Mouse (Mus musculus): ENCODE results near the gene Dnajc19. TPM values are rescaled to one million over a fixed set of nuclear protein-coding genes. Genes with fewer than 3 reads are reported as not detected.

Gene Dnajc19
- polyA plus RNA-seq, 1 experiment from 2014 or later: 135 TPM

GRCm38 (mm10) chr3:34020382-34021258 lies 60.5 kb downstream of the Dnajc19 start:
- ATAC-seq (ENCODE audit: low FRiP score, low read depth): peak; percentile 71
- Histone ChIP-seq H3K4me2 (replicated peaks) (peak overlapping the region; percentile 75), H3K27ac (peak overlapping the region; percentile 95), H3K4me3 (peak overlapping the region; percentile 99), H3K9me3 (no peaks in the 10 kb centered on the region), H3K9ac (peak overlapping the region; percentile 99), H3K36me3 (no peaks in the 10 kb centered on the region), H3K4me1 (peaks cover 9% of the 10 kb centered on the region), H3K27me3 (replicated peaks) (no peaks in the 10 kb centered on the region)
- WGBS: under 1% methylated on average over 61 of the region's 70 CpGs

- under 1% methylated on average over 83 of the region's 97 CpGs for WGBS
- Histone ChIP-seq H3K9me3 (no peaks in the 10 kb centered on the region), H3K4me3 (peak within 1 kb of the TSS; percentile 99), H3K36me3 (no peaks in the 10 kb centered on the region), H3K9ac (peak within 1 kb of the TSS; percentile 99), H3K4me1 (peaks cover 9% of the 10 kb centered on the region), H3K27ac (peak within 1 kb of the TSS; percentile 95), H3K4me2 (replicated peaks) (peak within 1 kb of the TSS; percentile 75), H3K27me3 (replicated peaks) (no peaks in the 10 kb centered on the region)
- peak; percentile 96 for ATAC-seq (ENCODE audit: low FRiP score, low read depth)
These were observed 61.4 kb downstream of the Dnajc19 start, which contains the start of gene Fxr1 for GRCm38 (mm10) chr3:34019540-34020381. Fxr1 (plus strand) TSS chr3:34019943.

GRCm38 (mm10) chr3:34008191-34008590 lies 72.9 kb downstream of the Dnajc19 start:
- Histone ChIP-seq H3K4me1 (no peaks in the 10 kb centered on the region), H3K27me3 (replicated peaks) (no peaks in the 10 kb centered on the region), H3K36me3 (no peaks in the 10 kb centered on the region), H3K9ac (no peak overlapping the region), H3K4me2 (replicated peaks) (no peak overlapping the region), H3K4me3 (no peak overlapping the region), H3K9me3 (no peaks in the 10 kb centered on the region), H3K27ac (no peak overlapping the region)
- no peak for ATAC-seq (ENCODE audit: low FRiP score, low read depth)
- 79% methylated on average over 6 of the region's 6 CpGs for WGBS

- Histone ChIP-seq H3K4me1 (no peaks in the 10 kb centered on the region), H3K9ac (no peak overlapping the region), H3K4me2 (replicated peaks) (no peak overlapping the region), H3K4me3 (no peak overlapping the region), H3K9me3 (no peaks in the 10 kb centered on the region), H3K27me3 (replicated peaks) (no peaks in the 10 kb centered on the region), H3K36me3 (no peaks in the 10 kb centered on the region), H3K27ac (no peak overlapping the region)
- no peak for ATAC-seq (ENCODE audit: low FRiP score, low read depth)
- 56% methylated on average over 4 of the region's 4 CpGs for WGBS
These were observed 73.5 kb downstream of the Dnajc19 start for GRCm38 (mm10) chr3:34007611-34008010.

- Histone ChIP-seq H3K36me3 (no peaks in the 10 kb centered on the region), H3K4me2 (replicated peaks) (no peak overlapping the region), H3K27ac (no peak overlapping the region), H3K4me3 (no peak overlapping the region), H3K27me3 (replicated peaks) (no peaks in the 10 kb centered on the region), H3K4me1 (no peaks in the 10 kb centered on the region), H3K9ac (no peak overlapping the region), H3K9me3 (no peaks in the 10 kb centered on the region)
- 55% methylated on average over 3 of the region's 3 CpGs for WGBS
- no peak for ATAC-seq (ENCODE audit: low FRiP score, low read depth)
These were observed 74.3 kb downstream of the Dnajc19 start for GRCm38 (mm10) chr3:34006824-34007223.

- ATAC-seq (ENCODE audit: low FRiP score, low read depth): no peak
- WGBS: 50% methylated on average over 2 of the region's 2 CpGs
- H3K9ac ChIP-seq: no peak overlapping the region
- H3K27ac ChIP-seq: no peak overlapping the region
- H3K27me3 ChIP-seq (replicated peaks): no peaks in the 10 kb centered on the region
- no peaks in the 10 kb centered on the region for H3K9me3 ChIP-seq
- H3K4me1 ChIP-seq: no peaks in the 10 kb centered on the region
- H3K36me3 ChIP-seq: no peaks in the 10 kb centered on the region
- no peak overlapping the region for H3K4me2 ChIP-seq (replicated peaks)
- no peak overlapping the region for H3K4me3 ChIP-seq
These were observed 74.8 kb downstream of the Dnajc19 start for GRCm38 (mm10) chr3:34006301-34006700.

Other genes starting within 250 kb of the Dnajc19 start
- 7.3 and 8.4 TPM in 2 replicates for gene Ccdc39, start 237.0 kb downstream of the Dnajc19 start, polyA plus RNA-seq (2016; fragmentation: Nextera tagmentation; extraction: Ambion mirVana)
- gene Fxr1, start 61.4 kb downstream of the Dnajc19 start, polyA plus RNA-seq (2016; fragmentation: Nextera tagmentation; extraction: Ambion mirVana): 56.0 and 56.1 TPM in 2 replicates

Data from neural tube, embryonic 12.5 days (tissue).